Mouse (Mus musculus): Measurements from ENCODE around the gene Tph2. TPM values are rescaled to one million over a fixed set of nuclear protein-coding genes. Genes with fewer than 3 reads are reported as not detected.

The Tph2 gene
- 0.05 TPM in 1 of 2 replicates, not detected in the other for polyA plus RNA-seq (2012; rRNA removed)

DNA sequence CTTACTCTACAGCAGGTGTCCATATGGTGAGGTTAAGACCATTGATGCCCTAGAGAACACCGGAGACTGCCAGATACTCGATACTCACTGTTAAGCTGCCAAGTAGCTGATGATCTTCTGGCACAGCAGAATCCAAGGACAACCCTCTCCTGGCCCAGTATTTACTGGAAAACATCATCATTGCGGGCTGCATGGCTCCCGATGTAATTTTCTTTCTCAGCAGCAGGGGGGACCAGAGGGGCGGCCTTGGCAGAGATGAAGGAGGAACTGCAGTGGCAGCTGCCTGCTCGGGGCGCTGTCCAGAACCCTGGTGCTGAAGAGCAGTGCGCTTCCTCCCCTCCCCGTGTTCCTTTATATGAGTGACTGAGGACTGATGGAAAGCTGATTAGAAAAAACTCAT, at the start of gene Tph2:
Gene Tph2 (minus strand): TSS at position 326 of the 400 bp plus-strand sequence.
- Histone ChIP-seq H3K27ac (ENCODE audit: insufficient read depth, low read length) (no peak within 1 kb of the TSS), H3K4me1 (ENCODE audit: control insufficient read depth, insufficient read depth, insufficient read length) (no peaks in the 10 kb centered on the region), H3K27me3 (ENCODE audit: control insufficient read depth, insufficient read depth, low read length) (no peaks in the 10 kb centered on the region), H3K36me3 (ENCODE audit: control insufficient read depth, insufficient read depth, low read length) (no peaks in the 10 kb centered on the region), H3K4me3 (ENCODE audit: extremely low read depth, insufficient read depth, insufficient read length) (no peak within 1 kb of the TSS)
- TF ChIP-seq POLR2A (IDR thresholded peaks at IDR 0.05; ENCODE audit: low read depth, low read length) (no peak), CTCF (IDR thresholded peaks at IDR 0.05; ENCODE audit: extremely low read depth, insufficient read depth, insufficient read length, insufficient replicate concordance) (peak; percentile 42; the same call in 1 of the 2 replicates)
- peak; percentile 7 to 49 for DNase-seq (ENCODE audit: low read depth in 1 of 2, low spot score in 2 of 2)
- 7% methylated on average over 9 of the region's 9 CpGs for WGBS

- 70% methylated on average over 3 of the region's 3 CpGs for WGBS
- H3K4me1 ChIP-seq (ENCODE audit: control insufficient read depth, insufficient read depth, insufficient read length): no peaks in the 10 kb centered on the region
- no peak overlapping the region for H3K4me3 ChIP-seq (ENCODE audit: extremely low read depth, insufficient read depth, insufficient read length)
- H3K27me3 ChIP-seq (ENCODE audit: control insufficient read depth, insufficient read depth, low read length): no peaks in the 10 kb centered on the region
- no peak for TF ChIP-seq CTCF (IDR thresholded peaks at IDR 0.05; ENCODE audit: extremely low read depth, insufficient read depth, insufficient read length, insufficient replicate concordance)
- no peak for TF ChIP-seq POLR2A (IDR thresholded peaks at IDR 0.05; ENCODE audit: low read depth, low read length)
- no peak for DNase-seq (ENCODE audit: low read depth in 1 of 2, low spot score in 2 of 2)
- H3K27ac ChIP-seq (ENCODE audit: insufficient read depth, low read length): no peak overlapping the region
- H3K36me3 ChIP-seq (ENCODE audit: control insufficient read depth, insufficient read depth, low read length): peaks cover 14% of the 10 kb centered on the region
These were observed 49.0 kb upstream of the Tph2 start for GRCm38 (mm10) chr10:115233798-115234197.

DNA sequence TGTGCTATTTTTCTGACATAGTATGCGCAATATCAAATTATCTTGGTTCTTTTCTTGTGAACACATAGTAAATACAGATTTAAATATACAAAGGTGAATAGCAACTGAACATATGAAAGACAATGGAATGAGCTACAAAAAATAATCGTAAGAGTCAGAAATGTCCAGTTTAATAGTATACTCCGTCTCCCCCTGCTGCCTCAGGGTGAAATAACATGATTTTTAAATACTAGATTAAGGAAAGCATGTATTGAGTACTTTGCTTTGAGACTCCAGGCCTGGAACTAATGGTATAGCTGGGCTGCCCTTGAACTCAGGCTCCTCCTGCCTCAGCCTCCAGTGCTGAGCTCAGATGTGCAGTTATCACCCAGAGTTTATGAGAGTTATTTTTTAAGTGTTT, 47.7 kb upstream of the Tph2 start:
- Histone ChIP-seq H3K4me1 (ENCODE audit: control insufficient read depth, insufficient read depth, insufficient read length) (no peaks in the 10 kb centered on the region), H3K27me3 (ENCODE audit: control insufficient read depth, insufficient read depth, low read length) (no peaks in the 10 kb centered on the region), H3K4me3 (ENCODE audit: extremely low read depth, insufficient read depth, insufficient read length) (no peak overlapping the region), H3K27ac (ENCODE audit: insufficient read depth, low read length) (no peak overlapping the region), H3K36me3 (ENCODE audit: control insufficient read depth, insufficient read depth, low read length) (peaks cover 10% of the 10 kb centered on the region)
- no peak for DNase-seq (ENCODE audit: low read depth in 1 of 2, low spot score in 2 of 2)
- 92% methylated on average over 3 of the region's 3 CpGs for WGBS
- no peak for TF ChIP-seq POLR2A (IDR thresholded peaks at IDR 0.05; ENCODE audit: low read depth, low read length)
- no peak for TF ChIP-seq CTCF (IDR thresholded peaks at IDR 0.05; ENCODE audit: extremely low read depth, insufficient read depth, insufficient read length, insufficient replicate concordance)

GRCm38 (mm10) chr10:115229023-115229422, 44.2 kb upstream of the Tph2 start:
- Histone ChIP-seq H3K4me1 (ENCODE audit: control insufficient read depth, insufficient read depth, insufficient read length) (no peaks in the 10 kb centered on the region), H3K36me3 (ENCODE audit: control insufficient read depth, insufficient read depth, low read length) (peaks cover 16% of the 10 kb centered on the region), H3K27ac (ENCODE audit: insufficient read depth, low read length) (no peak overlapping the region), H3K4me3 (ENCODE audit: extremely low read depth, insufficient read depth, insufficient read length) (no peak overlapping the region), H3K27me3 (ENCODE audit: control insufficient read depth, insufficient read depth, low read length) (no peaks in the 10 kb centered on the region)
- DNase-seq (ENCODE audit: low read depth in 1 of 2, low spot score in 2 of 2): no peak
- WGBS: 90% methylated on average over 9 of the region's 9 CpGs
- no peak for TF ChIP-seq CTCF (IDR thresholded peaks at IDR 0.05; ENCODE audit: extremely low read depth, insufficient read depth, insufficient read length, insufficient replicate concordance)
- TF ChIP-seq POLR2A (IDR thresholded peaks at IDR 0.05; ENCODE audit: low read depth, low read length): no peak

DNA sequence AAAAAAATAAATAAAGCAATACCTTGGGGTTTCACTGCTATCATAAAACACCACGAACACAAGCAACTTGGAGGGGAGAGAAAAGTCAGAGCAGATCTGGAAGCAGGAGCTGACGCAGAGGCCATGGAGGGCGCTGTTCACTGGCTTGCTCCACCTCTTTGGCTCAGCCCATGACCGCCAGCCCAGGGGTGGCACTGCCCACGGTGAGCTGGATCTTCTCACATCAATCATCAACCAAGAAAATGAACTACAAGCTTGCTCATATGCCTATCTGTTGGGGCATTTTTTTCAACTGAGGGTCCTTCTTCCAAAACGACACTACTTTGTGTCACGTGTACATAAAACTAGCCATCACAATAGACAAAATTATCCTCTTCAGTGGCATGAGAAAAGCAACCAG, 41.8 kb upstream of the Tph2 start:
- no peak for DNase-seq (ENCODE audit: low read depth in 1 of 2, low spot score in 2 of 2)
- TF ChIP-seq POLR2A (IDR thresholded peaks at IDR 0.05; ENCODE audit: low read depth, low read length) (no peak), CTCF (IDR thresholded peaks at IDR 0.05; ENCODE audit: extremely low read depth, insufficient read depth, insufficient read length, insufficient replicate concordance) (no peak)
- WGBS: 94% methylated on average over 7 of the region's 7 CpGs
- Histone ChIP-seq H3K4me3 (ENCODE audit: extremely low read depth, insufficient read depth, insufficient read length) (no peak overlapping the region), H3K36me3 (ENCODE audit: control insufficient read depth, insufficient read depth, low read length) (peaks cover 17% of the 10 kb centered on the region), H3K4me1 (ENCODE audit: control insufficient read depth, insufficient read depth, insufficient read length) (no peaks in the 10 kb centered on the region), H3K27me3 (ENCODE audit: control insufficient read depth, insufficient read depth, low read length) (no peaks in the 10 kb centered on the region), H3K27ac (ENCODE audit: insufficient read depth, low read length) (no peak overlapping the region)

DNA sequence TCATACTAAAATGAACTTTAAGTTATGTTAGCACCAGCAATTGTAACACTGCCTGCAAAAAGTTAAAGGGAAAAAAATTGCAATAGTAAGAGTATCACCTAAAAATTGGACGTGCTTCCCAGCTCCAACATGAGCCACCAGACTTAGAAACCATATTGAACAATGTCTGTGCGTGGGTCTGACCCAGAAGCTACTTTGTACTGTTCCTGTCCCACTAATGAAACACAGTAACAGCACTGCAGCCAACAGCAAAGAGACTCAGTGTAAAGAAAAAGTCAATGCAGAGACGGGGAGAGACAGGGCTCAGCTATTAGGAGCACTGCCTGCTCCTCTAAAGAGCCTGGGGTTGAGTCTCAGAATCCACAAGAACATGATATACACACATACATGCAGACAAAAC, 39.0 kb upstream of the Tph2 start:
- Histone ChIP-seq H3K27me3 (ENCODE audit: control insufficient read depth, insufficient read depth, low read length) (no peaks in the 10 kb centered on the region), H3K27ac (ENCODE audit: insufficient read depth, low read length) (no peak overlapping the region), H3K4me3 (ENCODE audit: extremely low read depth, insufficient read depth, insufficient read length) (no peak overlapping the region), H3K36me3 (ENCODE audit: control insufficient read depth, insufficient read depth, low read length) (peaks cover 23% of the 10 kb centered on the region), H3K4me1 (ENCODE audit: control insufficient read depth, insufficient read depth, insufficient read length) (no peaks in the 10 kb centered on the region)
- WGBS: 87% methylated on average over 3 of the region's 3 CpGs
- no peak for TF ChIP-seq POLR2A (IDR thresholded peaks at IDR 0.05; ENCODE audit: low read depth, low read length)
- no peak for TF ChIP-seq CTCF (IDR thresholded peaks at IDR 0.05; ENCODE audit: extremely low read depth, insufficient read depth, insufficient read length, insufficient replicate concordance)
- DNase-seq (ENCODE audit: low read depth in 1 of 2, low spot score in 2 of 2): no peak

GRCm38 (mm10) chr10:115212916-115213580, 28.2 kb upstream of the Tph2 start:
- Histone ChIP-seq H3K36me3 (ENCODE audit: control insufficient read depth, insufficient read depth, low read length) (peaks cover 32% of the 10 kb centered on the region), H3K27ac (ENCODE audit: insufficient read depth, low read length) (no peak overlapping the region), H3K27me3 (ENCODE audit: control insufficient read depth, insufficient read depth, low read length) (no peaks in the 10 kb centered on the region), H3K4me1 (ENCODE audit: control insufficient read depth, insufficient read depth, insufficient read length) (no peaks in the 10 kb centered on the region), H3K4me3 (ENCODE audit: extremely low read depth, insufficient read depth, insufficient read length) (no peak overlapping the region)
- no peak for DNase-seq (ENCODE audit: low read depth in 1 of 2, low spot score in 2 of 2)
- TF ChIP-seq CTCF (IDR thresholded peaks at IDR 0.05; ENCODE audit: extremely low read depth, insufficient read depth, insufficient read length, insufficient replicate concordance) (no peak), POLR2A (IDR thresholded peaks at IDR 0.05; ENCODE audit: low read depth, low read length) (no peak)
- 98% methylated on average over 11 of the region's 11 CpGs for WGBS

All from spleen, adult 2 months (tissue).